Mouse (Mus musculus) heart, embryonic 15.5 days (tissue): ENCODE measurements around the gene Enam. TPM values are rescaled to one million over a fixed set of nuclear protein-coding genes. Genes with fewer than 3 reads are reported as not detected.

ENCODE experiments used
- ATAC-seq: fragments of 200-750 bp; cut with Nextera tagmentation; replicated peaks from 2 replicates; pipeline ENCODE4 v1.8.0; 2017; ENCODE audit warnings: low read depth, moderate TSS enrichment; ENCODE audit not compliant: insufficient number of reproducible peaks, insufficient read depth, low FRiP score
- H3K27ac ChIP-seq: fragments of 300-500 bp; sonication (generic); 2 replicates; pipeline ENCODE4 v1.5.1; 2015; ENCODE audit warnings: mild to moderate bottlenecking, inconsistent platforms
- H3K27me3 ChIP-seq: fragments of 300-500 bp; sonication (generic); 2 replicates; pipeline ENCODE4 v1.6.1; 2015; ENCODE audit warnings: inconsistent platforms
- H3K36me3 ChIP-seq: fragments of 300-500 bp; sonication (generic); 2 replicates; pipeline ENCODE4 v1.6.1; 2015; ENCODE audit warnings: mild to moderate bottlenecking, inconsistent platforms
- H3K4me1 ChIP-seq: fragments of 300-500 bp; sonication (generic); replicated peaks from 2 replicates; pipeline ENCODE4 v1.6.1; 2015; ENCODE audit warnings: inconsistent platforms
- H3K4me2 ChIP-seq: fragments of 300-500 bp; sonication (generic); 2 replicates; pipeline ENCODE4 v1.6.1; 2015; ENCODE audit warnings: inconsistent platforms, mild to moderate bottlenecking, moderate library complexity
- H3K4me3 ChIP-seq: fragments of 300-500 bp; sonication (generic); 2 replicates; pipeline ENCODE4 v1.5.1; 2015; ENCODE audit warnings: mild to moderate bottlenecking, inconsistent platforms
- H3K9ac ChIP-seq: fragments of 300-500 bp; sonication (generic); 2 replicates; pipeline ENCODE4 v1.6.1; 2015; ENCODE audit warnings: mild to moderate bottlenecking, inconsistent platforms
- H3K9me3 ChIP-seq: fragments of 300-500 bp; sonication (generic); replicated peaks from 2 replicates; pipeline ENCODE4 v1.6.1; 2016; ENCODE audit warnings: inconsistent platforms
- WGBS: fragments of 180-500 bp; shearing (Covaris S2); methylation state at CpG from one replicate; pipeline ENCODE4 v1.1.7; 2015; ENCODE audit warnings: mixed read lengths; 5-methylcytosine and 5-hydroxymethylcytosine counted together
- polyA plus RNA-seq: library from polyadenylated mRNA; unstranded; fragments of >200 nt; fragmentation: Nextera tagmentation; extraction: Ambion mirVana; gene quantifications from 2 replicates; pipeline ENCODE4 v1.2.1, GENCODE M21; 2015

Gene Enam
- 0.03 TPM in 1 of 2 replicates, not detected in the other for polyA plus RNA-seq

- Histone ChIP-seq H3K9ac (no peak within 1 kb of the TSS), H3K36me3 (no peaks in the 10 kb centered on the region), H3K4me1 (no peaks in the 10 kb centered on the region), H3K27me3 (no peaks in the 10 kb centered on the region), H3K9me3 (no peaks in the 10 kb centered on the region), H3K4me2 (no peak within 1 kb of the TSS), H3K27ac (no peak within 1 kb of the TSS), H3K4me3 (no peak within 1 kb of the TSS)
- ATAC-seq = no peak
Observed at GRCm38 (mm10) chr5:88487675-88488074, at the start of gene Enam. TSS of gene Enam (plus strand) at chr5:88487975.

- no peak within 1 kb of the TSS for H3K4me3 ChIP-seq
- H3K4me2 ChIP-seq = no peak within 1 kb of the TSS
- 77% methylated on average over 3 of the region's 3 CpGs for WGBS
- H3K4me1 ChIP-seq = no peaks in the 10 kb centered on the region
- no peaks in the 10 kb centered on the region for H3K9me3 ChIP-seq
- H3K27me3 ChIP-seq = no peaks in the 10 kb centered on the region
- no peaks in the 10 kb centered on the region for H3K36me3 ChIP-seq
- no peak within 1 kb of the TSS for H3K27ac ChIP-seq
- H3K9ac ChIP-seq = no peak within 1 kb of the TSS
- no peak for ATAC-seq
Observed at GRCm38 (mm10) chr5:88455691-88456090, 32.1 kb upstream of the Enam start, which contains the start of gene Ambn. TSS of gene Ambn (plus strand) at chr5:88455991.

GRCm38 (mm10) chr5:88467471-88467870 lies 20.3 kb upstream of the Enam start:
- no peak for ATAC-seq
- 87% methylated on average over 2 of the region's 2 CpGs for WGBS
- Histone ChIP-seq H3K27ac (no peak overlapping the region), H3K27me3 (no peaks in the 10 kb centered on the region), H3K4me1 (no peaks in the 10 kb centered on the region), H3K4me3 (no peak overlapping the region), H3K9ac (no peak overlapping the region), H3K4me2 (no peak overlapping the region), H3K36me3 (no peaks in the 10 kb centered on the region), H3K9me3 (no peaks in the 10 kb centered on the region)

- Histone ChIP-seq H3K9ac (no peak overlapping the region), H3K9me3 (no peaks in the 10 kb centered on the region), H3K4me3 (no peak overlapping the region), H3K4me1 (no peaks in the 10 kb centered on the region), H3K36me3 (no peaks in the 10 kb centered on the region), H3K4me2 (no peak overlapping the region), H3K27me3 (no peaks in the 10 kb centered on the region), H3K27ac (no peak overlapping the region)
- ATAC-seq = no peak
- 75% methylated on average over 4 of the region's 4 CpGs for WGBS
Observed at GRCm38 (mm10) chr5:88468807-88469704, 18.7 kb upstream of the Enam start.

GRCm38 (mm10) chr5:88489004-88489403 lies 1.2 kb downstream of the Enam start:
- Histone ChIP-seq H3K27me3 (no peaks in the 10 kb centered on the region), H3K4me2 (no peak overlapping the region), H3K4me1 (no peaks in the 10 kb centered on the region), H3K27ac (no peak overlapping the region), H3K9ac (no peak overlapping the region), H3K4me3 (no peak overlapping the region), H3K9me3 (no peaks in the 10 kb centered on the region), H3K36me3 (no peaks in the 10 kb centered on the region)
- 53% methylated on average over 2 of the region's 2 CpGs for WGBS
- ATAC-seq = no peak

GRCm38 (mm10) chr5:88491111-88491510 lies 3.3 kb downstream of the Enam start:
- WGBS = 80% methylated on average over 5 of the region's 5 CpGs

GRCm38 (mm10) chr5:88499781-88500180 lies 12.0 kb downstream of the Enam start:
- no peak; the same call in 1 of the 2 replicates for ATAC-seq
- H3K4me1 ChIP-seq = no peaks in the 10 kb centered on the region
- H3K9ac ChIP-seq = no peak overlapping the region
- no peaks in the 10 kb centered on the region for H3K36me3 ChIP-seq
- H3K27me3 ChIP-seq = no peaks in the 10 kb centered on the region
- WGBS = 74% methylated on average over 3 of the region's 3 CpGs
- H3K4me3 ChIP-seq = no peak overlapping the region
- no peak overlapping the region for H3K27ac ChIP-seq
- H3K9me3 ChIP-seq = no peaks in the 10 kb centered on the region
- no peak overlapping the region for H3K4me2 ChIP-seq

More at GRCm38 (mm10) chr5:88491111-88491510, 3.3 kb downstream of the Enam start:
- H3K27ac ChIP-seq = no peak overlapping the region
- H3K9ac ChIP-seq = no peak overlapping the region
- H3K4me2 ChIP-seq = no peak overlapping the region
- H3K9me3 ChIP-seq = no peaks in the 10 kb centered on the region
- ATAC-seq = no peak
- no peak overlapping the region for H3K4me3 ChIP-seq
- H3K36me3 ChIP-seq = no peaks in the 10 kb centered on the region
- H3K27me3 ChIP-seq = no peaks in the 10 kb centered on the region
- no peaks in the 10 kb centered on the region for H3K4me1 ChIP-seq

GRCm38 (mm10) chr5:88508555-88508954 lies 20.8 kb downstream of the Enam start:
- 48% methylated on average over 1 of the region's 1 CpGs for WGBS
- Histone ChIP-seq H3K9me3 (no peaks in the 10 kb centered on the region), H3K4me3 (no peak overlapping the region), H3K9ac (no peak overlapping the region), H3K4me2 (no peak overlapping the region), H3K27ac (no peak overlapping the region), H3K4me1 (no peaks in the 10 kb centered on the region), H3K36me3 (no peaks in the 10 kb centered on the region), H3K27me3 (no peaks in the 10 kb centered on the region)
- no peak for ATAC-seq

- no peaks in the 10 kb centered on the region for H3K9me3 ChIP-seq
- no peak overlapping the region for H3K9ac ChIP-seq
- H3K4me2 ChIP-seq = no peak overlapping the region
- 88% methylated on average over 1 of the region's 1 CpGs for WGBS
- no peak overlapping the region for H3K4me3 ChIP-seq
- H3K36me3 ChIP-seq = no peaks in the 10 kb centered on the region
- ATAC-seq = no peak
- H3K4me1 ChIP-seq = no peaks in the 10 kb centered on the region
- no peak overlapping the region for H3K27ac ChIP-seq
- no peaks in the 10 kb centered on the region for H3K27me3 ChIP-seq
Observed at GRCm38 (mm10) chr5:88508990-88509389, 21.2 kb downstream of the Enam start.

GRCm38 (mm10) chr5:88519232-88519631 lies 31.5 kb downstream of the Enam start:
- no peak for ATAC-seq
- 9% methylated on average over 2 of the region's 2 CpGs for WGBS
- H3K36me3 ChIP-seq = no peaks in the 10 kb centered on the region
- no peaks in the 10 kb centered on the region for H3K27me3 ChIP-seq
- no peak overlapping the region for H3K9ac ChIP-seq
- no peak overlapping the region for H3K27ac ChIP-seq
- H3K9me3 ChIP-seq = no peaks in the 10 kb centered on the region
- no peaks in the 10 kb centered on the region for H3K4me1 ChIP-seq
- no peak overlapping the region for H3K4me2 ChIP-seq
- no peak overlapping the region for H3K4me3 ChIP-seq

GRCm38 (mm10) chr5:88527657-88528056 lies 39.9 kb downstream of the Enam start, which contains the start of gene Jchain:
TSS of gene Jchain (minus strand) at chr5:88527891.
- Histone ChIP-seq H3K4me2 (no peak within 1 kb of the TSS), H3K9ac (no peak within 1 kb of the TSS), H3K4me1 (peaks cover 2% of the 10 kb centered on the region; the same call in 1 of the 2 replicates), H3K4me3 (no peak within 1 kb of the TSS), H3K27me3 (no peaks in the 10 kb centered on the region), H3K27ac (no peak within 1 kb of the TSS), H3K36me3 (no peaks in the 10 kb centered on the region), H3K9me3 (no peaks in the 10 kb centered on the region)
- 86% methylated on average over 3 of the region's 3 CpGs for WGBS
- ATAC-seq = no peak

GRCm38 (mm10) chr5:88530908-88531307 lies 43.1 kb downstream of the Enam start:
- H3K27me3 ChIP-seq = no peaks in the 10 kb centered on the region
- no peak overlapping the region for H3K4me3 ChIP-seq
- no peak overlapping the region for H3K4me2 ChIP-seq
- H3K4me1 ChIP-seq = peaks cover 5% of the 10 kb centered on the region; the same call in 1 of the 2 replicates
- H3K9me3 ChIP-seq = no peaks in the 10 kb centered on the region
- ATAC-seq = no peak
- no peak overlapping the region for H3K27ac ChIP-seq
- WGBS = 44% methylated on average over 1 of the region's 1 CpGs
- no peaks in the 10 kb centered on the region for H3K36me3 ChIP-seq
- H3K9ac ChIP-seq = no peak overlapping the region
